Mouse (Mus musculus) liver, embryonic 11.5 days (tissue): ENCODE measurements at regions not wholly inside any gene's neighbourhood (a gene's known extent, or its start where the extent isn't known, plus 50 kb on each side); places are given as distances from the start of the nearest gene placed in this dataset.

Experiments used
- ATAC-seq: fragments of 200-750 bp; cut with Nextera tagmentation; replicated peaks from 2 replicates; pipeline ENCODE4 v1.8.0; 2017; ENCODE audit warnings: moderate number of reproducible peaks, mild to moderate bottlenecking, moderate TSS enrichment, moderate library complexity; ENCODE audit not compliant: low FRiP score
- DNase-seq: peaks from one replicate; pipeline ENCODE4 v3.0.0-alpha.2; 2017; ENCODE audit warnings: low spot score
- H3K27ac ChIP-seq: fragments of 300-500 bp; sonication (generic); 2 replicates; pipeline ENCODE4 v1.5.1; 2014; ENCODE audit warnings: mild to moderate bottlenecking, low read depth, low read length, control low read depth
- H3K27me3 ChIP-seq: fragments of 300-500 bp; sonication (generic); replicated peaks from 2 replicates; pipeline ENCODE4 v1.6.1; 2014; ENCODE audit warnings: low read length, mixed read lengths; ENCODE audit not compliant: control insufficient read depth, insufficient read depth
- H3K36me3 ChIP-seq: fragments of 300-500 bp; sonication (generic); 2 replicates; pipeline ENCODE4 v1.6.1; 2014; ENCODE audit warnings: mild to moderate bottlenecking, low read length, moderate library complexity, mixed read lengths; ENCODE audit not compliant: control insufficient read depth, insufficient read depth
- H3K4me1 ChIP-seq: fragments of 300-500 bp; sonication (generic); replicated peaks from 2 replicates; pipeline ENCODE4 v1.6.1; 2014; ENCODE audit warnings: low read length, mixed read lengths; ENCODE audit not compliant: control insufficient read depth, insufficient read depth
- H3K4me2 ChIP-seq: fragments of 300-500 bp; sonication (generic); 2 replicates; pipeline ENCODE4 v1.6.1; 2014; ENCODE audit warnings: mild to moderate bottlenecking, control low read depth, moderate library complexity
- H3K4me3 ChIP-seq: fragments of 300-500 bp; sonication (generic); 2 replicates; pipeline ENCODE4 v1.5.1; 2014; ENCODE audit warnings: low read depth, low read length, control low read depth
- H3K9ac ChIP-seq: fragments of 300-500 bp; sonication (generic); 2 replicates; pipeline ENCODE4 v1.6.1; 2014; ENCODE audit warnings: low read depth, low read length, control low read depth
- H3K9me3 ChIP-seq: fragments of 300-500 bp; sonication (generic); 2 replicates; pipeline ENCODE4 v1.6.1; 2016; ENCODE audit warnings: low read length, inconsistent platforms, mixed read lengths; ENCODE audit not compliant: control insufficient read depth
- WGBS: fragments of 180-500 bp; shearing (Covaris S2); extraction: QIAGEN DNeasy Blood & Tissue Kit; methylation state at CpG from one replicate; pipeline ENCODE4 v1.1.7; 2014; 5-methylcytosine and 5-hydroxymethylcytosine counted together

DNA sequence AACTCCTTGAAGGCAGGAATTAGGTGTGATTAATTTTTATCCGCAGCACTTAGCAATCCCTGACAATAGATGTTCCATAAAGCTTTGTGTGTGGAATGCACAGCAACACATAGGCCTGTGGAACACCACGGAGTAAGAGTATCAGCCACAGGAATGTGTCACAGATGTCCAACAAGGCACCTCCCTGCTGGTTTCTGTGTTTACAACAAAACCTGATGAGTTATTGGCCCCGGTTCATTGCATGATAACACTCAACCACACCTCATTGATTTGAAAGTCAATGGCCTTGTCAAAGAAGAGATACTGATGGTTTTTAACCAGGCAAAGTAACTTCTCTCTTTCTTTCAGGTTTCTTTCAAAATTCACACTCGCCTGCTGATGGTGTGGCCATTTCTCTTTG lies 211.4 kb upstream of the 4930412O13Rik start:
- H3K27ac ChIP-seq = no peak overlapping the region
- H3K27me3 ChIP-seq = no peaks in the 10 kb centered on the region
- H3K4me2 ChIP-seq = no peak overlapping the region
- H3K4me1 ChIP-seq = no peaks in the 10 kb centered on the region
- no peak for ATAC-seq
- H3K36me3 ChIP-seq = no peaks in the 10 kb centered on the region
- H3K4me3 ChIP-seq = no peak overlapping the region
- WGBS = 77% methylated on average over 4 of the region's 4 CpGs
- H3K9me3 ChIP-seq = no peaks in the 10 kb centered on the region
- H3K9ac ChIP-seq = no peak overlapping the region
- no peak for DNase-seq

DNA sequence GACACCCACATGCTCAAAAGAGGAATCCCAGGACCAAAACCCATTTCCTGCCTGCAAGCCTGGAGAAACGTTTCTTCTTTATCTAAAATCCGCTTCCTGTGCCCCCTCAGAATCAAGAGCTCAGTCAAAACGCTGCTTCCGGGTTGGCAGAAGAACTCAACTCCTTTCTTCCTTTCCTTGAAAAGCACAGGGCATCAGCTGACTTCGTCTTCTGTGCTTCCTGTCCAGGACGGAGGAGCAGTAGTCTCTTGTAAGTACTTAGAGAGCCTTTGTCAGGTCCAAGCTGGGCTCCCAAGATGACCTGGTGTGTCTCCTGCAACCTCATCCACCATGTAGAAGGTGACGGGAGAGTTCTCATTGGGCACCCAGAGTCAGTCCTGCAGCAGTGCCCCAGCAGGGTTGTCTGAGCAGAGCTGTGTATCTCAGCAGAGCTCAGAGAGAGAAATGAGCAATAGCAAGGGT lies 199.3 kb upstream of the 4930412O13Rik start:
- Histone ChIP-seq H3K9ac (no peak overlapping the region), H3K4me2 (no peak overlapping the region; the same call in 1 of the 2 replicates), H3K4me1 (no peaks in the 10 kb centered on the region), H3K4me3 (no peak overlapping the region), H3K9me3 (no peaks in the 10 kb centered on the region), H3K27me3 (no peaks in the 10 kb centered on the region), H3K36me3 (no peaks in the 10 kb centered on the region), H3K27ac (no peak overlapping the region)
- 37% methylated on average over 7 of the region's 7 CpGs for WGBS
- no peak for DNase-seq
- ATAC-seq = no peak

DNA sequence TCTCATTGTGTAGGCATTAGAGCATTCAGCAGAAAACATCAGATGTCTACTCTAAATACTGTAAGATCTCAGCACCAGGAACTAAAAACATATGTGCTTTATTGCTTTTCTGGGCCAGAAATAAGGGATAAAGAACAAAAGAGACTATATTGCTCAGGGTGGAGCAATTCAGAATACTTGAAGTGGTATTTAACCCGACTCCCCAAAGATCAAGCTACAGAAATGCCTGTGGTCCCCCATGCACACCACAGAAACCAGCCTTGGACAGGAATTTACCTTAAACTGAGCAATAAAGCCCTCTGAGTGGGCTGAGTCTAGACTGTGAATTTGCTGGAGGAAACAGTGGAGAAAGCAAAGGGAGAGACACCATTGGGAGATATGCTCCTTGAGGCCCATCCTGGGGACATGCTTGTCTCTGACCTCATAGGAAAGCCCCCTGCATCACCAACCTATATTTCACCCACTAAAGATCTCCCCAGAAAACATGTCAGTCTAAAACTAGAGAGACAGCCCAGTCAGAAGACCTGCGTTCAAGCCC lies 197.3 kb upstream of the 4930412O13Rik start:
- no peaks in the 10 kb centered on the region for H3K27me3 ChIP-seq
- H3K27ac ChIP-seq = no peak overlapping the region
- H3K9me3 ChIP-seq = no peaks in the 10 kb centered on the region
- no peaks in the 10 kb centered on the region for H3K36me3 ChIP-seq
- no peak overlapping the region for H3K9ac ChIP-seq
- DNase-seq (no peak), ATAC-seq (no peak)
- no peak overlapping the region for H3K4me3 ChIP-seq
- no peaks in the 10 kb centered on the region; the same call in 1 of the 2 replicates for H3K4me1 ChIP-seq
- WGBS = 81% methylated on average over 2 of the region's 2 CpGs
- H3K4me2 ChIP-seq = no peak overlapping the region

DNA sequence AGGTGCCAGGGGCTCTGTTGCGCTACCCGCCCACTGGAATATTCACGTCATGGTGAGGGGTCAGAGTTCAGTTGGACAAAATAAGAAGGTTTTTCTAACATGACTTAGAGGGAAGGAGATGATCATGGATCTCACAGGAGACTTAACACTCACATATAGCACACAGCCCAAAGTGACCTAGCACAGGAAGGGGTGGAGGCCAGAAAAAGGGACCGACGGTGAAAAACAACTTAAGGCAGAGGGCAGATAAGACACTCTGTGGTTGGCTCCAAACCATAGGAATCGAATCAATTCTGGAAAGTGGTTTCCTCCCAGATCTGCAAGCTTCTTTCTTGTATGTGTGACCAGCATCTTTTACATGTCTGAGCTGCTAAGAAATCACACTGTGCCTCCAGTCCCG lies 192.9 kb upstream of the 4930412O13Rik start:
- no peak overlapping the region for H3K9ac ChIP-seq

DNA sequence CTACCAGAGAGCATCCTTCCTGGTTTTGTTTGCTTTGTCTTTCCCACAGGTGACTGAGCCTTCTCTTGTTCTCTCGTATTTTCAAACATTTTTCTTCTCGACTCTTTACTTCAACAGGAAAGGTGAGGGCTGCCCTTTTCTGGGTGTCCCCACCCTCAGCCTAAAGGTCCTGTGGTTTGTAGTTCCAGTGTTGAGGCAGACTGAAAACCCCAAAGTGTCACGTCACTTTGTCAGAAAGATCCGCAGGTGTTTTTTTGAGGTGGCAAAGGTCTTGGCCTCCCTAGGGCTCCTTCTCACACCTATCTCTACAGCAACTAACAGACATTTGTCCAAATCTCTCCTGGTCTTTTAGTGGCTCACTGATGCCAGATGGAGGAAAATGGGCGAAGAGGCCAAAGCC lies 191.5 kb upstream of the 4930412O13Rik start:
- DNase-seq = no peak
- ATAC-seq = no peak
- Histone ChIP-seq H3K27me3 (no peaks in the 10 kb centered on the region), H3K9ac (no peak overlapping the region), H3K27ac (no peak overlapping the region), H3K9me3 (no peaks in the 10 kb centered on the region), H3K4me1 (no peaks in the 10 kb centered on the region; the same call in 1 of the 2 replicates), H3K36me3 (no peaks in the 10 kb centered on the region), H3K4me3 (no peak overlapping the region), H3K4me2 (no peak overlapping the region)
- 74% methylated on average over 5 of the region's 5 CpGs for WGBS

More for the DNA sequence above, 192.9 kb upstream of the 4930412O13Rik start:
- Histone ChIP-seq H3K27me3 (no peaks in the 10 kb centered on the region), H3K9me3 (no peaks in the 10 kb centered on the region), H3K36me3 (no peaks in the 10 kb centered on the region), H3K4me3 (no peak overlapping the region), H3K27ac (no peak overlapping the region), H3K4me2 (no peak overlapping the region), H3K4me1 (no peaks in the 10 kb centered on the region; the same call in 1 of the 2 replicates)
- WGBS = 47% methylated on average over 7 of the region's 7 CpGs
- peak; percentile 45; the same call in 1 of the 2 replicates for ATAC-seq
- no peak for DNase-seq

DNA sequence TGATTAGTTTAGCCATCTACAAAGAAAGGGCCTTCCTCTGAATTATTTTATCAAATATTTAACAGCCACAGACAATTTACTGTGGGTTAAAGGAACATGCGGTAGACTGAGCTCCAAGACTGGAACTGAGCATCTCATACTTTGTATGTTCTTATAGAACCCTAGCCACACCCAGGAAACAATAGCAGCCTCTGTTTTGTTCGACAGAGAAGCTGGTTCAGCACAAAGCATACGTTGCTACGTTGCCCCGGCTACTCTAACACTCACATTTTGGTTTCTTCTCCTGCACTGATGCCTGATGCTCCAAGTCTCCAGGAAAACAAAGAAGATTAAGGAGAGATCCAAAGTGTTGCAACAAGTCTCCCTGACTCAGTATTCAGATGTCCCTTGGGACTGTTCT lies 189.5 kb upstream of the 4930412O13Rik start:
- no peak overlapping the region for H3K27ac ChIP-seq
- no peaks in the 10 kb centered on the region for H3K9me3 ChIP-seq
- ATAC-seq (no peak), DNase-seq (no peak)
- no peak overlapping the region for H3K4me3 ChIP-seq
- H3K4me2 ChIP-seq = no peak overlapping the region
- 74% methylated on average over 5 of the region's 5 CpGs for WGBS
- no peaks in the 10 kb centered on the region for H3K36me3 ChIP-seq
- no peaks in the 10 kb centered on the region for H3K27me3 ChIP-seq
- H3K9ac ChIP-seq = no peak overlapping the region
- H3K4me1 ChIP-seq = no peaks in the 10 kb centered on the region; the same call in 1 of the 2 replicates

DNA sequence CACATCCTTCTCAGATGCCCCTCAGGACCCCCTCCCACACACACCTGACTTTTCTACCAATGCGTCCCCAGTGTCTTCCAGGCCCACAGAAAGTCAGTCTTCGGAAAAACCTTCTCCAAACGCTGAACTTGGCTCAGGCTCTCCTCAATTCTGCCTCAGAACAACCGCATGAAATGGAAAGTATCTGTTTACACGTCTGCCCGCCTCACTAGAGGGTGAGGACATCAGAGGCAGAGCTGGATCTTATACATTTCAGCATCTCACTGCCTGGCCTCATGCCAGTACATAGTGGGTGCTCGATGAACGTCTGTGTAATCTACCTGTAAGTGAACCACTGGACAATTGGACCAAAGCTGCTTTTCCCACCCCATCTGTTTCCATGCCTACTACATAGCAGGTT lies 189.1 kb upstream of the 4930412O13Rik start:
- H3K4me1 ChIP-seq = no peaks in the 10 kb centered on the region; the same call in 1 of the 2 replicates
- no peak overlapping the region for H3K4me2 ChIP-seq
- no peak overlapping the region for H3K4me3 ChIP-seq
- H3K27ac ChIP-seq = no peak overlapping the region
- WGBS = 79% methylated on average over 8 of the region's 8 CpGs
- H3K9ac ChIP-seq = no peak overlapping the region
- no peaks in the 10 kb centered on the region for H3K9me3 ChIP-seq
- DNase-seq (no peak), ATAC-seq (no peak)
- no peaks in the 10 kb centered on the region for H3K27me3 ChIP-seq
- H3K36me3 ChIP-seq = no peaks in the 10 kb centered on the region

DNA sequence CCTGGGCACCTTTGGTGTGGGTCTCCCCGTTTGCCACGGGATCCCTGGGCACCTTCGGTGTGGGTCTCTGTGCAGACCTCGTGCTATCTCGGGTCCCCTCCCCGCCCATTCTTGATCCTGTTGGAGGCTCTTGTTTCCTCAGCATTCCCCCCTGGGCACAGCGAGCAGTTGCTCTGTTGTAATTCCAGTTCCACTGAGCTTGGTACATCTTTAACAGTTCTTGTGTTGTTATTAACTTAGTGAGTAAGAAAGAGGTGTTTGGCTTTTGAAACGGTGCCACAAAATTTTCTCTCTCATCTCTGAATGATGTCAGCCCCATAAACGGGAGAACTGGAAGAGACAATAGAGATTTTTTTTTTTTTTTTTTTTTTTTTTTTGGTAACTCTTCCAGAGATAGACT lies 187.7 kb upstream of the 4930412O13Rik start:
- ATAC-seq = no peak
- H3K36me3 ChIP-seq = no peaks in the 10 kb centered on the region
- no peak overlapping the region for H3K27ac ChIP-seq
- 70% methylated on average over 9 of the region's 9 CpGs for WGBS
- no peak overlapping the region for H3K4me3 ChIP-seq
- no peak overlapping the region for H3K4me2 ChIP-seq
- H3K9me3 ChIP-seq = no peaks in the 10 kb centered on the region
- H3K9ac ChIP-seq = no peak overlapping the region
- DNase-seq = no peak
- no peaks in the 10 kb centered on the region for H3K27me3 ChIP-seq
- no peaks in the 10 kb centered on the region for H3K4me1 ChIP-seq

DNA sequence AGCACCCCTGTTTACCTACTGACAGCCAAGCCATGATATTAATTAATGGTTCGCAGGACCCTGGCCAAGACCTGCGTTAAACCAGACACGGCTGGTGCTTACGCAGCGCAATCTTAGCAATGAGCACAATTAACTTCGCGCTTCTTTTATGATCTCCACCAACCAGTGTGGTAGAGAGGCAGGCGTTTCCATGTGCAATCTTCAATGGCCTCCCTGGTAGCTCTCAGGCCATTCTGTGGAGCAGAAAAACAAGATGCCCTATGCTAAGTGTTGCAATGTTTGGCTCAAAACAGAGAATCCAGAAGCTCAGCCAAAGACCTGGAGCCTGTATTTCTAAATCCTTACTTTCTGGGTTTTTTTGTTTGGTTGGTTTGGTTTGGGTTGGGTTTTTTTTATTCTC lies 186.9 kb upstream of the 4930412O13Rik start:
- 90% methylated on average over 8 of the region's 8 CpGs for WGBS
- DNase-seq = no peak
- H3K27me3 ChIP-seq = no peaks in the 10 kb centered on the region
- H3K27ac ChIP-seq = no peak overlapping the region
- no peaks in the 10 kb centered on the region for H3K9me3 ChIP-seq
- no peak overlapping the region for H3K9ac ChIP-seq
- no peak for ATAC-seq
- no peaks in the 10 kb centered on the region for H3K4me1 ChIP-seq
- no peak overlapping the region for H3K4me2 ChIP-seq
- H3K36me3 ChIP-seq = no peaks in the 10 kb centered on the region
- H3K4me3 ChIP-seq = no peak overlapping the region
